Mouse (Mus musculus): ENCODE results near the gene Cyp4a31.

DNA sequence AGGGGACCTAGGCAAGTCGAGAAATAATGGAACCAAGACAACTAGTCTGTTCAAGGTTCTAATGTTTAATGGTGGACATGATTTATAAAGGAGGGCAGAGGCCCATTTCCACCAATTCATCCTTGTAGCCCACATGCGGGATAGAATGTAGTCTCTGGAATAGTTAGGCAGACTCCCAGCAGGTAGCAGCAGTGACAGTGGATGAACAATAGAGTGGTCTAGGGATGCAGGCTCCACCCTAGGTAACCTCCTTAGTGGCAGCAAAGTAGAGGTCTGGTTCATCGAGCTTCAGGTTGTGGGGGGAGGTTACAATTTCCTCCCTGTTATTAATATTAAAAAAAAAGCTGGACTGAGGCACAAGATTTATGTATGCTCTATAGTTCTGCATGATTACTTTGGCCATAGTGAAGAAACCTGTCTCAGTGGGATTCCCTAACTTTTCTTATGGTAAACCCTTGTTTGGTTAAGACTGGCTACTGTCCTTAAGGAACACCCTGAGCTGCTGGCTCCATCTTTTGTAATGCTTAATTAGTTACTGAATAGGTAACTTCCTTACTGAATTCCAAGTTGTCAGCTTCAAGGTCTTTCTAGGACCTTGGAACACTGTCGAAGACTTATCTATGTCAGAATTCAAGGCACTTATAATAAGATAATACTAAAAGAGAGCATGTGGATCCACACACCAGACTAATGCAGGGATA, 5.4 kb upstream of the Cyp4a31 start:
- no peak for TF ChIP-seq CTCF (IDR thresholded peaks at IDR 0.05; ENCODE audit: control insufficient read depth, insufficient read depth, insufficient replicate concordance, low read depth, low read length)
- no peak for TF ChIP-seq POLR2A (IDR thresholded peaks at IDR 0.05; ENCODE audit: control insufficient read depth, low read depth, low read length)
